Mouse (Mus musculus) spleen, postnatal 4 days (tissue): Measurements from ENCODE around the gene Spin2d.
"Not testable (repeated sequence)": the region's sequence is repeated elsewhere in the genome, so short reads cannot be mapped to it uniquely, and the experiment has no call there.

Experiments used
- DNase-seq, 2 experiments: peaks; one replicate each; pipeline ENCODE4 v3.0.0; 2022; ENCODE audit warnings: low spot score in 2 of 2

Spin2d gene

DNA sequence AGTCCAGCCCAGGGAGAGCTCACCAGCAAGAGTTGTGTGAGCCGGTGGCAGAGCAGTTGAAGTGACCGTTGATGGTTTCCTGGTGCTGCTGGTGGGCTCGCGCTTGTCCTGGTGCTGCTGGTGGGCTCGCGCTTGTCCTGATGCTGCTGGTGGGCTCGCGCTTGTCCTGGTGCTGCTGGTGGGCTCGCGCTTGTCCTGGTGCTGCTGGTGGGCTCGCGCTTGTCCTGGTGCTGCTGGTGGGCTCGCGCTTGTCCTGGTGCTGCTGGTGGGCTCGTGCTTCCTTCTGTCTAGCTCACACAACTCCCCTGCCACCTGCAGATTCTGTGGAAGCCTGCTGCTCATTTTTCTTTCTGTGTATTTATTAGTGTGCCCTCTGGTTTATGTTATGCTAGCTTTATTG, at the start of gene Spin2d:
TSS of gene Spin2d (minus strand) at position 101 of the 400 bp plus-strand sequence.
- not testable (repeated sequence) for DNase-seq

DNA sequence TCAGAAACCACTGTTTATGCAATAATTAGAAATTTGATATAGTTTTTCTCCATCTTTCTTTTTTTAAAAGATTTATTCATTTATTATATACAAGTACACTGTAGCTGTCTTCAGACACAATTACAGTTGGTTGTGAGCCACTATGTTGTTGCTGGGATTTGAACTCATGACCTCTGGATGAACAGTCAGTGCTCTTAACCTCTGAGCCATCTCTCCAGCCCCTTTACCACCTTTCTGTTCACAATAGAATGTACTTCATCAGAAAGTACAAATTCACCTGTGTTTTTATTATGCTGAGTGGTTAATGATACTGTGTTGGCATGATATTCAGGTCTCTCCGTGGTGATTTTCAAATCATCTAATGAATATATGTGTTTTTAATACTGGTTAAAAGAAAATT, 48.6 kb upstream of the Spin2d start:
- DNase-seq = no peak

DNA sequence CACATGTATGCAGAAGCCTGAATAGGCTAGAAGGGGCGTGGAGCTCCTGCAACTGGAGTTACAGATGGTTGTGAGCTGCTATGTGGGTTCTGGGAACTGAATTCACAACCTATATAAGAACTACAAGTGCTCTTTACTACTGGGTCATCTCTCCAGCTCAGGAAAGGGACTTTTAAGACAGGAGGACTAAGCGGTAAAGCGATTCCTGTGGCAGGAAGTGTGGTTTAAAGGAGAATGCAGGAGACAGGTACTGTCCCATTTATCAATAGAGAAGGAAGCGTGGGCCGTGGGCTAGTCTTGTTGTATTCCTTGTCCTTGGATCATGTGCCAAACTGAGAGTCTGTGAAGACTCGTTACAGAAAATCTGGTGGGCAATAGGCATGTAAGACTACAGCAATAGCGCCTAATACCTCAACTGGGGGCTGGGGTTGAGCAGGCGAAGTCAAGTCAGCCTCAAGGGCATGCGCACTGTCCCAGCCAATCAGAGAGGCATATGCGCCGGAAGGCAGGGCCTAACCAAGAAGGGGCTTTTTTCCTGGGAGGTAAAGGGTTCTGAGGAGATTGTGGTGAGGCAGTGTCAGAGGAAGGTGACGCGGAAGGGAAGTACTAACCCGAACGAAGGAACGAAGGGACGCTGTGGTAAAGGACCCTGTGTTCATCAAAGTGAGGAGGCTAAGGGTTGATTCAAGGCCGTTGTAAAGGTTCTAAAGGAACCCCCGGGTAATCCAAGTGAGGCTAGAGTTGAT, 37.2 kb upstream of the Spin2d start, which contains the start of gene Xlr4b:
TSS of gene Xlr4b (plus strand) at position 515 of the 746 bp plus-strand sequence.
- not testable (repeated sequence) for DNase-seq

- DNase-seq = not testable (repeated sequence)
Observed at GRCm38 (mm10) chrX:73191934-73192333, 15.1 kb upstream of the Spin2d start, which contains the start of gene Xlr3b. Gene Xlr3b (plus strand): TSS chrX:73192207.

GRCm38 (mm10) chrX:73149350-73149749, 27.4 kb downstream of the Spin2d start, which contains the start of gene DXBay18:
Gene DXBay18 (minus strand): TSS chrX:73149450.
- DNase-seq = not testable (repeated sequence)

DNA sequence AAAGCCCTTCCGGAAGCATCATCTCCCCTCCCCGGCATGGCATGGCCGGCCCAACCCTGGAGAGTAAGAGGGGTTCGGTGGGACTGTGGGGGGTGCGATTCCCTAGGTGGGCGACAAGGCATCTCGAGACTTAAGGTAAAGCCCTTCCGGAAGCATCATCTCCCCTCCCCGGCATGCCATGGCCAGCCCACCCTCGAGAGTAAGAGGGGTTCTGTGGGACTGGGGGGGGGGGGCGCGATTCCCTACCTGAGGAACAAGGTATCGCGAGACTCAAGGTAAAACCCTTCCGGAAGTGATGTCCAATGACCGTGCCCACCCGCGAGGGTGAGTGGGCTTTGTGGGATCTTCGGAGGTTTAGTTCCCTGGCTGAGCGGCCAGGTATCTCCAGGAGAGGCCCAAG, 28.3 kb downstream of the Spin2d start, which contains the start of gene Xlr5b:
TSS of gene Xlr5b (plus strand) at position 301 of the 400 bp plus-strand sequence.
- DNase-seq = not testable (repeated sequence)

DNA sequence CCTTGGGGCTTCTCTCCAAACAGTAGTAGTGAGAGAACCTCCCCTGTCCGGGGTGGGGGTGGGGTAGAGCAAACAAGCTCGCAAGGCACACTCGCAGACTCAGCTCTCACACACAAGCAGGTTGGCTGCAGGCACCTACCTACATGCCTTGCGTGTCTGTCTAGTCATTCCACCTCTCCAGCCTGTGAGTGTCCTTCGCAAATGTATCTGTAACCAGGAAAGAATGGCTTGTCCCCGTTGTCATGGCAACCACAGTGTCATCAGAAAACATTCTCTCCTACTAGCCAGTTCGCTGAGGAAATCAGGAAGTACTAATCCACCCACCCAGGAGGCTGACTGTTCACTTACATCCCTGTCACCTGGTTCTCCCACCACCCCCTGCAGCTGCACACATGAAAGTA, 33.6 kb downstream of the Spin2d start:
- DNase-seq = not testable (repeated sequence)
